Mouse (Mus musculus) bone marrow macrophage, adult 2 months (primary cell): ENCODE results near the gene Gm49486.

Experiments
- CTCF ChIP-seq: IDR thresholded peaks from 2 replicates; pipeline ENCODE4 v1.5.1; 2012; ENCODE audit warnings: low read depth, mild to moderate bottlenecking, low read length, moderate library complexity
- POLR2A ChIP-seq: IDR thresholded peaks from 2 replicates; pipeline ENCODE4 v1.6.1; 2012; ENCODE audit warnings: mild to moderate bottlenecking, low read depth, low read length, borderline replicate concordance

DNA sequence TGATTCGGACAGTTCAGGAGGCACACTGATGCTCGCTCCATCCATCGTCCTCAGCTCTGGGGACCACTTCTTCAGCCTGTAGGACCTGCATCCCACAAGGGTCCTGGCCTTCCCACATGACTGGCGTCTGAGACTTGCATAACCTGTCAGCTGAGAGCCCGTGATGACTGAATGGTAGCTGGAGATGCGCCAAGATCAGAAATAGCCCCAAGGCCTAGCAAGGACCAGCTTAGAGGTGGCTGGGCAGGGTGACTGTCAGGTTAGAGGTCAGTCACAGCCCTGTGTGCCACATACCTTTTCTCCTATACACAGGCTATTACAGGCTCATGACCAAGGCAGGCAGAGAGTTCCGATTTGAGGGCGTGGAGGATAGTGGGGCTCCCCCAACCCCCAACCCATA, 33.7 kb upstream of the Gm49486 start:
- TF ChIP-seq CTCF: no peak
- no peak for TF ChIP-seq POLR2A
